Mouse (Mus musculus) embryonic fibroblast, embryonic 13.5 days (primary cell): ENCODE measurements around the gene Map3k7cl. TPM values are rescaled to one million over a fixed set of nuclear protein-coding genes. Genes with fewer than 3 reads are reported as not detected.

Experiments
- H3K27ac ChIP-seq: 2 replicates; pipeline ENCODE4 v1.5.1; 2012; ENCODE audit warnings: low read length, control low read depth, inconsistent platforms; ENCODE audit not compliant: insufficient read depth
- H3K4me1 ChIP-seq: 2 replicates; pipeline ENCODE4 v1.6.1; 2011; ENCODE audit warnings: low read length; ENCODE audit not compliant: control insufficient read depth, insufficient read depth
- H3K4me3 ChIP-seq: 2 replicates; pipeline ENCODE4 v1.5.1; 2011; ENCODE audit warnings: mild to moderate bottlenecking, control low read depth, low read length; ENCODE audit not compliant: insufficient read depth
- CTCF ChIP-seq: IDR thresholded peaks from 2 replicates; pipeline ENCODE4 v1.5.1; 2011; ENCODE audit warnings: mild to moderate bottlenecking, control low read depth, low read length, moderate library complexity, borderline replicate concordance; ENCODE audit not compliant: insufficient read depth
- POLR2A ChIP-seq: IDR thresholded peaks from 2 replicates; pipeline ENCODE4 v1.6.1; 2011; ENCODE audit warnings: low read depth, mild to moderate bottlenecking, control low read depth, low read length, moderate library complexity
- polyA plus RNA-seq: library from polyadenylated mRNA; stranded (reverse); fragments of >200 nt; gene quantifications from 2 replicates; pipeline ENCODE4 v1.2.4, GENCODE M21; 2011; ENCODE audit warnings: low read depth; ENCODE audit not compliant: missing spikeins, insufficient read length

Map3k7cl gene
- polyA plus RNA-seq, 1 experiment: 12.5 TPM

GRCm38 (mm10) chr16:87584618-87585017, 31.5 kb downstream of the Map3k7cl start:
- TF ChIP-seq CTCF (no peak), POLR2A (no peak)
- Histone ChIP-seq H3K27ac (peak overlapping the region; percentile 13; the same call in 1 of the 2 replicates), H3K4me3 (no peak overlapping the region), H3K4me1 (no peaks in the 10 kb centered on the region)

- Histone ChIP-seq H3K4me3 (no peak overlapping the region), H3K27ac (peak overlapping the region; percentile 31; the same call in 1 of the 2 replicates), H3K4me1 (no peaks in the 10 kb centered on the region)
- TF ChIP-seq CTCF (no peak), POLR2A (no peak)
Observed at GRCm38 (mm10) chr16:87585548-87586262, 32.6 kb downstream of the Map3k7cl start.

- TF ChIP-seq CTCF: no peak
- no peak for TF ChIP-seq POLR2A
- H3K4me1 ChIP-seq: no peaks in the 10 kb centered on the region
- H3K4me3 ChIP-seq: no peak overlapping the region
- no peak overlapping the region for H3K27ac ChIP-seq
Observed at GRCm38 (mm10) chr16:87587843-87588242, 34.7 kb downstream of the Map3k7cl start.

- TF ChIP-seq POLR2A (no peak), CTCF (no peak)
- H3K27ac ChIP-seq: no peak overlapping the region
- H3K4me3 ChIP-seq: no peak overlapping the region
- no peaks in the 10 kb centered on the region; the same call in none of the 2 replicates for H3K4me1 ChIP-seq
Observed at GRCm38 (mm10) chr16:87594145-87594544, 41.0 kb downstream of the Map3k7cl start.

GRCm38 (mm10) chr16:87595149-87595548, 42.0 kb downstream of the Map3k7cl start:
- TF ChIP-seq POLR2A: no peak
- no peak for TF ChIP-seq CTCF

GRCm38 (mm10) chr16:87602717-87603526, 49.8 kb downstream of the Map3k7cl start:
- H3K27ac ChIP-seq: no peak overlapping the region
- H3K4me1 ChIP-seq: peaks cover 2% of the 10 kb centered on the region
- TF ChIP-seq POLR2A: no peak
- H3K4me3 ChIP-seq: no peak overlapping the region

More at GRCm38 (mm10) chr16:87595149-87595548, 42.0 kb downstream of the Map3k7cl start:
- H3K4me1 ChIP-seq: no peaks in the 10 kb centered on the region; the same call in none of the 2 replicates
- no peak overlapping the region for H3K4me3 ChIP-seq
- no peak overlapping the region for H3K27ac ChIP-seq

- H3K4me3 ChIP-seq: no peak overlapping the region
- TF ChIP-seq CTCF: no peak
- TF ChIP-seq POLR2A: no peak
- peaks cover 2% of the 10 kb centered on the region; the same call in 1 of the 2 replicates for H3K4me1 ChIP-seq
- no peak overlapping the region for H3K27ac ChIP-seq
Observed at GRCm38 (mm10) chr16:87604002-87604401, 50.9 kb downstream of the Map3k7cl start.

GRCm38 (mm10) chr16:87604883-87605282, 51.8 kb downstream of the Map3k7cl start:
- TF ChIP-seq CTCF (no peak), POLR2A (no peak)
- Histone ChIP-seq H3K4me3 (no peak overlapping the region), H3K27ac (no peak overlapping the region), H3K4me1 (peaks cover 2% of the 10 kb centered on the region; the same call in 1 of the 2 replicates)

GRCm38 (mm10) chr16:87607383-87607782, 54.3 kb downstream of the Map3k7cl start:
- TF ChIP-seq CTCF (no peak), POLR2A (no peak)
- Histone ChIP-seq H3K4me3 (no peak overlapping the region), H3K4me1 (peaks cover 2% of the 10 kb centered on the region; the same call in 1 of the 2 replicates), H3K27ac (no peak overlapping the region)

GRCm38 (mm10) chr16:87607959-87608358, 54.8 kb downstream of the Map3k7cl start:
- Histone ChIP-seq H3K4me1 (peaks cover under 1% of the 10 kb centered on the region; the same call in 1 of the 2 replicates), H3K27ac (no peak overlapping the region), H3K4me3 (no peak overlapping the region)
- TF ChIP-seq POLR2A: no peak
- no peak for TF ChIP-seq CTCF
